12 mouse cellular contexts compared by ENCODE assay signal in genomic region chr7:118821356-118821755, GRCm38 (mm10). TPM values are rescaled to one million over a fixed set of nuclear protein-coding genes. Genes with fewer than 3 reads are reported as not detected.
A peak's percentile ranks its signal among the peaks of the same experiment; 100 is the strongest.
DNase-seq lines count a peak whose midpoint lies in the region; ATAC-seq and TF ChIP-seq lines count a peak whose summit lies in the region.
"Had no signal": no experiment of that assay in that cellular context is flagged by ENCODE, and none has a peak within 500 bp of the region (broad histone marks: within the 10 kb centered on the region; RNA-seq: fewer than 3 reads in every experiment).

No protein-coding gene starts in this region.

- no peak for TF ChIP-seq POLR2A in bone marrow macrophage, adult 2 months (IDR thresholded peaks at IDR 0.05; ENCODE audit: borderline replicate concordance, low read depth, low read length)

- 0 out of 2 replicates have a peak, but pooled peaks have one; percentile 26 for ATAC-seq in megakaryocyte-erythroid progenitor cell, adult 5-6 weeks (replicated peaks; ENCODE audit: low FRiP score, low TSS enrichment, poor library complexity, severe bottlenecking)
- ATAC-seq: forebrain, embryonic 14.5 days; midbrain, embryonic 13.5 days had no signal

- intact Hi-C loops in heart, postnatal 10 days (cut with DNase I) = no loop called here

- peaks cover 16% of the 10 kb centered on the region for H3K4me1 ChIP-seq in bone marrow macrophage, adult 2 months (ENCODE audit: control insufficient read depth, insufficient read depth, low read length)

- DNase-seq in layer of hippocampus, adult 2 months (ENCODE audit: low spot score in 2 of 2) = no peak
- DNase-seq in layer of hippocampus, adult 8-10 months (ENCODE audit: low spot score in 2 of 2) = no peak
- DNase-seq in heart, postnatal 10 days = peak; percentile 57 to 64
- DNase-seq in layer of hippocampus, postnatal 14 days (ENCODE audit: low spot score in 2 of 2) = no peak
- DNase-seq in adrenal gland, adult 8-10 months = no peak
- DNase-seq: cerebellum, postnatal 36 days; left cerebral cortex, postnatal 4 days had no signal

- no peak overlapping the region for H3K4me3 ChIP-seq in layer of hippocampus, adult 2 months
- H3K4me3 ChIP-seq in bone marrow macrophage, adult 2 months (ENCODE audit: insufficient read depth, low read length) = no peak overlapping the region
- H3K4me3 ChIP-seq: midbrain, embryonic 13.5 days had no signal

- peak overlapping the region; percentile 71 for H3K27ac ChIP-seq in layer of hippocampus, adult 2 months
- peak overlapping the region; percentile 64 for H3K27ac ChIP-seq in bone marrow macrophage, adult 2 months (ENCODE audit: insufficient read depth, low read depth, low read length)
- H3K27ac ChIP-seq: liver, embryonic 14.5 days; midbrain, embryonic 13.5 days had no signal

- no peak for TF ChIP-seq CTCF in layer of hippocampus, adult 2 months (conservative IDR thresholded peaks at IDR 0.05)
- no peak for TF ChIP-seq CTCF in bone marrow macrophage, adult 2 months (IDR thresholded peaks at IDR 0.05; ENCODE audit: low read depth, low read length)

RNA-seq across cellular contexts. Expression of gene Iqck, which starts 34.2 kb away (rescaled TPM):
- 1 to 10 TPM; 4.9 to 5.4 TPM for total RNA-seq in layer of hippocampus, adult 2 months (2021)
- total RNA-seq in layer of hippocampus, adult 8-10 months (2022) = 1 to 10 TPM; 2.8 to 5.7 (median 4.5) TPM
- polyA plus RNA-seq in bone marrow macrophage, adult 2 months (2012; ENCODE audit: insufficient read depth, insufficient read length, missing spikeins) = not detected in 2 replicates
- total RNA-seq in heart, postnatal 10 days (2021) = under 1 TPM; 0.45 to 0.74 TPM
- total RNA-seq in megakaryocyte-erythroid progenitor cell, adult 5-6 weeks (2014; fragmentation: Nextera tagmentation) = 0.81 and 1.2 TPM in 2 replicates
- 0.33 TPM in 1 of 2 replicates, not detected in the other for total RNA-seq in megakaryocyte-erythroid progenitor cell, adult 5-6 weeks (2017)
- 1 to 10 TPM; 3.6 to 3.7 TPM for total RNA-seq in layer of hippocampus, postnatal 14 days (2021)
- 10 to 100 TPM; 13.0 to 35.4 (median 24.5) TPM for total RNA-seq in adrenal gland, adult 8-10 months (2022)

RNA-seq across cellular contexts. Expression of gene Knop1, which starts 34.7 kb away (rescaled TPM):
- total RNA-seq in layer of hippocampus, adult 2 months (2021) = 10 to 100 TPM; 24.3 to 26.6 TPM
- 10 to 100 TPM; 23.2 to 30.3 (median 26.3) TPM for total RNA-seq in layer of hippocampus, adult 8-10 months (2022)
- polyA plus RNA-seq in bone marrow macrophage, adult 2 months (2012; ENCODE audit: insufficient read depth, insufficient read length, missing spikeins) = 14.2 and 19.2 TPM in 2 replicates
- 10 to 100 TPM; 20.0 to 25.5 TPM for total RNA-seq in heart, postnatal 10 days (2021)
- total RNA-seq in megakaryocyte-erythroid progenitor cell, adult 5-6 weeks (2014; fragmentation: Nextera tagmentation) = 37.7 and 50.6 TPM in 2 replicates
- 58.4 and 68.6 TPM in 2 replicates for total RNA-seq in megakaryocyte-erythroid progenitor cell, adult 5-6 weeks (2017)
- total RNA-seq in layer of hippocampus, postnatal 14 days (2021) = 10 to 100 TPM; 33.2 to 38.0 TPM
- 10 to 100 TPM; 37.9 to 71.5 (median 56.6) TPM for total RNA-seq in adrenal gland, adult 8-10 months (2022)

Comparison
In these comparisons a context has a peak if more than half of its experiments do, and no peak if none do; other contexts are left out.
1. DNase-seq: peak in heart, postnatal 10 days (2 of 2); none in layer of hippocampus, adult 2 months (0 of 2), layer of hippocampus, adult 8-10 months (0 of 2), layer of hippocampus, postnatal 14 days (0 of 2) and adrenal gland, adult 8-10 months (single experiment).